Mouse (Mus musculus) liver, adult 2 months (tissue): Measurements from ENCODE around the gene Ly75. TPM values are rescaled to one million over a fixed set of nuclear protein-coding genes. Genes with fewer than 3 reads are reported as not detected.

Experiments used
- DNase-seq: peaks from one replicate; pipeline ENCODE4 v3.0.0-alpha.2; 2011; ENCODE audit warnings: low read depth, low spot score; ENCODE audit errors: extremely low read depth
- H3K27ac ChIP-seq: fragments of 200-500 bp; replicated peaks from 2 replicates; pipeline ENCODE4 v1.5.1; 2012; ENCODE audit warnings: low read depth, mild to moderate bottlenecking, control low read depth, inconsistent platforms, low read length; ENCODE audit not compliant: insufficient read depth
- H3K27me3 ChIP-seq: fragments of 200-500 bp; 2 replicates; pipeline ENCODE4 v1.6.1; 2012; ENCODE audit warnings: mild to moderate bottlenecking, moderate library complexity, low read length, inconsistent platforms; ENCODE audit not compliant: control insufficient read depth, insufficient read depth
- H3K36me3 ChIP-seq: fragments of 200-500 bp; 2 replicates; pipeline ENCODE4 v1.6.1; 2012; ENCODE audit warnings: low read length, inconsistent platforms; ENCODE audit not compliant: control insufficient read depth, insufficient read depth
- H3K4me1 ChIP-seq: fragments of 200-500 bp; 2 replicates; pipeline ENCODE4 v1.6.1; 2011; ENCODE audit warnings: low read length; ENCODE audit not compliant: control insufficient read depth, insufficient read depth
- H3K4me3 ChIP-seq: fragments of 200-500 bp; 2 replicates; pipeline ENCODE4 v1.5.1; 2011; ENCODE audit warnings: low read depth, mild to moderate bottlenecking, control low read depth, low read length, moderate library complexity; ENCODE audit not compliant: insufficient read depth
- H3K79me2 ChIP-seq: fragments of 200-500 bp; 2 replicates; pipeline ENCODE4 v1.6.1; 2012; ENCODE audit warnings: inconsistent platforms, mild to moderate bottlenecking, low read length, moderate library complexity; ENCODE audit not compliant: control insufficient read depth, insufficient read depth
- H3K9ac ChIP-seq: fragments of 200-500 bp; 2 replicates; pipeline ENCODE4 v1.6.1; 2012; ENCODE audit warnings: low read depth, mild to moderate bottlenecking, control low read depth, inconsistent platforms, low read length
- CTCF ChIP-seq: fragments of 200-500 bp; IDR thresholded peaks from 2 replicates; pipeline ENCODE4 v1.5.1; 2011; ENCODE audit warnings: low read depth, low read length, control low read depth
- POLR2A ChIP-seq: fragments of 200-500 bp; IDR thresholded peaks from 2 replicates; pipeline ENCODE4 v1.6.1; 2011; ENCODE audit warnings: low read length, control low read depth; ENCODE audit not compliant: insufficient read depth; ENCODE audit errors: extremely low read depth
- WGBS: fragments of 180-500 bp; shearing (Covaris S2); methylation state at CpG from one replicate; pipeline ENCODE4 v1.1.7; 2018; 5-methylcytosine and 5-hydroxymethylcytosine counted together
- polyA plus RNA-seq: library from polyadenylated mRNA; depleted of rRNA; stranded (reverse); fragments of >200 nt; gene quantifications from 2 replicates; pipeline ENCODE4 v1.2.3, GENCODE M21; 2012
- total RNA-seq: library from RNA; depleted of rRNA; stranded (reverse); fragments of >200 nt; gene quantifications from 2 replicates; pipeline ENCODE4 v1.2.3, GENCODE M21; 2014

The Ly75 gene
- total and polyA plus RNA-seq, 2 experiments, result 0.60 to 3.0 TPM

GRCm38 (mm10) chr2:60359796-60360195 lies 23.3 kb downstream of the Ly75 start:
- Histone ChIP-seq H3K9ac (no peak overlapping the region), H3K36me3 (no peaks in the 10 kb centered on the region; the same call in 1 of the 2 replicates), H3K4me1 (no peaks in the 10 kb centered on the region), H3K27ac (no peak overlapping the region), H3K27me3 (no peaks in the 10 kb centered on the region), H3K4me3 (no peak overlapping the region), H3K79me2 (no peaks in the 10 kb centered on the region)
- WGBS, result 98% methylated on average over 3 of the region's 3 CpGs
- TF ChIP-seq CTCF (no peak), POLR2A (no peak)
- DNase-seq, result no peak

DNA sequence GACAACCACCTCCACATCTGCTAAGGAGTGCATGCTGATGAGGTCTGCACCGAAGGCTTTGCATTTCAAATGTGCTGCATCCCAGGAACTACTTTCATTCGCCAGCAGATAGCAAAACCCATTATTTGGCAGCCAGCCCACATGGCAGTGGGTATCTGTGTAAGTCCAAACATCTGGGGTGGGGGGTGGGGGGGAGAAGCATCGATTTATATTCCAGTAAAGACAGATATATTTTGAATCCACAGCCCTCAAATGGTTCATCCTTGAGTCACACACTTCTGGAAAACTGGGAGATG lies 27.8 kb downstream of the Ly75 start:
- no peak for TF ChIP-seq CTCF
- no peak for TF ChIP-seq POLR2A
- H3K36me3 ChIP-seq, result no peaks in the 10 kb centered on the region

DNA sequence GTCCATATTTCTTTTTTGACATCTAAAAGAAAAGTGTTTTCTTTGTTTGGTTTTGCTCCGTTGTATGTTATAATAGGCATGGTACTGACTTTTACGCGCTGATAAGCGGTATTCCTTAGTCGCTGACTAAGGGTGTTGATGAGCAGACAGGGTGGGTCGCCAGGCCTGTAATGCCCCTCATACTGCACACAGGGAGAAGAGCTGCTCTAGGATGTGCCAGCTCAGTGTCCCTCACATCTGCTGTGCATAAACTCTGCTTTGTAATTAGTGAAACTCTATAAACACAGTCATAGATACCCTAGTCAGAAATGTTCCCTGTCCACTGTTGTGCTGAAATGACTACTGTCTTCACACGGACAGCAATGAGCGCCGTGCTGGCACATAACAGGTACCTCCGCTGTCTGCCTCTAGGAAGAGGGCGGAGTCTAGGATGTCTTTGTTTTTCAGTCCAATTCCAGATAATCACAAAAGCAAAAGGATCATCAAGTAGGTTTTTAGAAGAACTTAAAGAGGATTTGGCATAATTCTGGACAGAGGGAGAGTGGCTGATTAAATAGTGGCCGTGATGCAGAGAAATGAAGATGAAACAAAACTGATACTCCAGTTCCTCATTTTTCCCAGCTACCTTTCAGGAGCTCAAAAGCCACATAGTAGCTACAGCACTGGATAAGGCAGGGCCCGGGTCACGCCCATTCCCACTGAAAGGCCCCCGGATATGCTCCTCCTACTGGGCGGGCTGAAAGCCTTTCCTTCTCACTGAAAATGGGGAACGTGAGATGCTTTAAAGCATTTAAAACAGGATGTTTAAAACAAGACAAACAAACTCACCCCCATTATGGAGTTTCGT lies 28.3 kb downstream of the Ly75 start:
- Histone ChIP-seq H3K27me3 (no peaks in the 10 kb centered on the region), H3K4me3 (no peak overlapping the region), H3K9ac (no peak overlapping the region), H3K4me1 (no peaks in the 10 kb centered on the region), H3K27ac (no peak overlapping the region), H3K79me2 (no peaks in the 10 kb centered on the region), H3K36me3 (no peaks in the 10 kb centered on the region)
- WGBS, result 83% methylated on average over 18 of the region's 18 CpGs
- DNase-seq, result no peak
- TF ChIP-seq POLR2A (no peak), CTCF (no peak)

More for the DNA sequence above, 27.8 kb downstream of the Ly75 start:
- Histone ChIP-seq H3K79me2 (no peaks in the 10 kb centered on the region), H3K27ac (no peak overlapping the region), H3K27me3 (no peaks in the 10 kb centered on the region), H3K4me1 (no peaks in the 10 kb centered on the region), H3K9ac (no peak overlapping the region), H3K4me3 (no peak overlapping the region)
- 64% methylated on average over 3 of the region's 3 CpGs for WGBS
- DNase-seq, result no peak

DNA sequence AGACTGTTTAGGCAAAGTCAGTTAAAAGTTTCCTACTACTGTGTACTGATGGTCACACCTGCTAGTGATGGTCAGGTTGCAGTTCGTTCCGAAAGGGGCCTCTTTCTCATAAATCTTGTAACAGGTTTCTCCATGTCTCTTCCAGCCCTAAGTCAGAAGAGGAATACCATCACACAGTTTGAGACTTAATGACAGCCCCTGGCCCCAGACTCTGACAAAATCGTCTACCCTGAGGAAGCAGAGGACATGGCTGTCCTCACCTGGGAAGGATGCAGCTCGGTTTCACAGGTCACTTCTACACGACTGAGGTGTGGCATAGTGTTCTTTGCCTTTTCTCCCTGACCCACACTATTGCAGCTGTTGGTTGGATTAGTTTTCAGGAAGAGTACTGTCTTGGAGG lies 30.8 kb downstream of the Ly75 start:
- Histone ChIP-seq H3K27me3 (no peaks in the 10 kb centered on the region), H3K9ac (no peak overlapping the region), H3K27ac (no peak overlapping the region), H3K4me3 (no peak overlapping the region), H3K36me3 (no peaks in the 10 kb centered on the region), H3K79me2 (no peaks in the 10 kb centered on the region), H3K4me1 (no peaks in the 10 kb centered on the region)
- TF ChIP-seq POLR2A, result no peak
- no peak for TF ChIP-seq CTCF
- DNase-seq, result no peak
- 92% methylated on average over 5 of the region's 5 CpGs for WGBS

GRCm38 (mm10) chr2:60351781-60352180 lies 31.3 kb downstream of the Ly75 start:
- Histone ChIP-seq H3K79me2 (no peaks in the 10 kb centered on the region), H3K4me1 (no peaks in the 10 kb centered on the region), H3K27ac (no peak overlapping the region), H3K27me3 (no peaks in the 10 kb centered on the region), H3K4me3 (no peak overlapping the region), H3K9ac (no peak overlapping the region), H3K36me3 (no peaks in the 10 kb centered on the region)
- WGBS, result 88% methylated on average over 8 of the region's 8 CpGs
- DNase-seq, result no peak
- TF ChIP-seq CTCF, result no peak
- no peak for TF ChIP-seq POLR2A

DNA sequence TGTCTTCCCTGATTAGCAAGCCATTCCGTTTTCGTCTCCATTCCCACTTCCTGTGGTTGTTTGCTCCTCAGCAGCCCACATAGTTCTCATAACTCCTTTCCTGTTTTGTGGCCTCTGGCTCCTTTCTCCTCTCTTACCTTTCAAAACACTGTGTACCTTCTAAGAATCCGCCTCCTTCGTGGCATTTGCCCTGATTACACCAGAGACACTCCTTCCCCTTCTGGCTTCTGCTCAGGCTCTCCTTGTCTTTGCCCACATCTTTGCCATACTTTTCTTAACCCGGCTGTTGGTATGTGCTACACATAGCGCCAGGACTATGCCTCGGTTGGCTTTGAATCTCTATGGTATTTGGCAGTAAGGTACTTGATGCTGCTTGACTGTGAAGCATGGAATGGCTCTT lies 35.2 kb downstream of the Ly75 start:
- no peak overlapping the region for H3K4me3 ChIP-seq
- H3K36me3 ChIP-seq, result no peaks in the 10 kb centered on the region
- H3K27me3 ChIP-seq, result no peaks in the 10 kb centered on the region
- no peak overlapping the region for H3K27ac ChIP-seq
- WGBS, result 87% methylated on average over 7 of the region's 7 CpGs
- TF ChIP-seq POLR2A, result no peak
- no peak overlapping the region for H3K9ac ChIP-seq
- H3K4me1 ChIP-seq, result no peaks in the 10 kb centered on the region
- DNase-seq, result no peak
- H3K79me2 ChIP-seq, result no peaks in the 10 kb centered on the region
